Mouse (Mus musculus): Measurements from ENCODE around the gene Il4. TPM values are rescaled to one million over a fixed set of nuclear protein-coding genes. Genes with fewer than 3 reads are reported as not detected.

Gene Il4
- polyA plus RNA-seq (2014; fragmentation: Nextera tagmentation; extraction: Ambion mirVana) = 1.3 and 1.5 TPM in 2 replicates

DNA sequence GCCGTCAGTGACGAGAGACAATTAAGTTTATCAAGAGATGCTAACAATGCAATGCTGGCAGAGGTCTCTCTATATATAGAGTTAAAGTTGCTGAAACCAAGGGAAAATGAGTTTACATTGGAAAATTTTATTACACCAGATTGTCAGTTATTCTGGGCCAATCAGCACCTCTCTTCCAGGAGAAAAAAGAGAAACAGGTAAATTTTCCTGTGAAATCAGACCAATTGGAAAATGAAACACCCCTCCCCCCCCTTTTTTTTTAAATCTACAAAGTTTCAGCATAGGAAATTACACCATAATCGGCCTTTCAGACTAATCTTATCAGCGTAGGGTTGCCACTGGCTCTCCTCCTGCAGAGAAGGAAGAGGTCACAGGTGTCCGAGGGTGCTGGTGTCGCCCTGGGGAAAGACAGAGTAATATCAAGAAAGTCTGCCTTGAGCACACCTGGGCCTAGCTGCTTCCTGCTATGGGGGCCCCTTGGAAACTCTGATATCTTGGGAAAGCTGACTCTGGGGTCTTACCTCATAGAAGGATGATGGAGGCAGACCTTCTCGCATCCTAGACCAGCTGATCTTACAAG is at the start of gene Il4:
Gene Il4, minus strand, starts transcription at position 51 of the 580 bp plus-strand sequence.
- no peak within 1 kb of the TSS for H3K9ac ChIP-seq (ENCODE audit: low read depth, low read length)
- H3K27ac ChIP-seq (ENCODE audit: low read depth, low read length) = no peak within 1 kb of the TSS
- ATAC-seq (ENCODE audit: low FRiP score, low TSS enrichment) = no peak
- no peak within 1 kb of the TSS for H3K4me2 ChIP-seq (replicated peaks; ENCODE audit: low read depth, low read length)
- H3K27me3 ChIP-seq (ENCODE audit: control insufficient read depth, insufficient read depth, low read length) = no peaks in the 10 kb centered on the region
- 88% methylated on average over 7 of the region's 7 CpGs for WGBS
- no peaks in the 10 kb centered on the region for H3K4me1 ChIP-seq (ENCODE audit: control insufficient read depth, insufficient read depth, low read length)
- no peaks in the 10 kb centered on the region for H3K9me3 ChIP-seq (ENCODE audit: control insufficient read depth, low read length)
- no peaks in the 10 kb centered on the region for H3K36me3 ChIP-seq (ENCODE audit: control insufficient read depth, insufficient read depth, low read length)
- H3K4me3 ChIP-seq (ENCODE audit: low read length) = no peak within 1 kb of the TSS

DNA sequence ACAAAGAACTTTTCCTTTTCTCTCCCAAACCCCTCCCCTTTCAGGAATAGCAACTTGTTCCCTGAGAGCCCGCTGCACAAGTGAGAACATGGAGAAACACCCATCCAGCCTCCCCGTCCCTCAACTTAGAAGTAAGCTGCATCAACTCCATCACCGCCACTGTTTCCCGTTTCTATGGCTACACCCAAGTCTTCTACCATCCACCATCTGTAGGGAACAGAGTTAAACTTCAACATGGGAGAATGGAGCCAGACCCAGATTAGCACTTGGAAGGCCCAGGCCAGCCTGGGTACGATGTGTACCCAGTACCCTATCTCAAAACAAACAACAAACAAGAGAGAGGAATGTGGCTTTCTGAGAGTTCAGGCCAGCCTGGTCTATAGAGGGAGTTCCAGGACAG is 45.6 kb upstream of the Il4 start:
- H3K27ac ChIP-seq (ENCODE audit: low read depth, low read length) = no peak overlapping the region
- no peaks in the 10 kb centered on the region for H3K4me1 ChIP-seq (ENCODE audit: control insufficient read depth, insufficient read depth, low read length)
- whole genome bisulfite sequencing = 92% methylated on average over 5 of the region's 5 CpGs
- H3K36me3 ChIP-seq (ENCODE audit: control insufficient read depth, insufficient read depth, low read length) = peaks cover 26% of the 10 kb centered on the region
- no peak overlapping the region for H3K4me3 ChIP-seq (ENCODE audit: low read length)
- H3K27me3 ChIP-seq (ENCODE audit: control insufficient read depth, insufficient read depth, low read length) = no peaks in the 10 kb centered on the region
- no peaks in the 10 kb centered on the region for H3K9me3 ChIP-seq (ENCODE audit: control insufficient read depth, low read length)
- no peak overlapping the region for H3K4me2 ChIP-seq (replicated peaks; ENCODE audit: low read depth, low read length)
- no peak overlapping the region for H3K9ac ChIP-seq (ENCODE audit: low read depth, low read length)
- no peak for ATAC-seq (ENCODE audit: low FRiP score, low TSS enrichment)

DNA sequence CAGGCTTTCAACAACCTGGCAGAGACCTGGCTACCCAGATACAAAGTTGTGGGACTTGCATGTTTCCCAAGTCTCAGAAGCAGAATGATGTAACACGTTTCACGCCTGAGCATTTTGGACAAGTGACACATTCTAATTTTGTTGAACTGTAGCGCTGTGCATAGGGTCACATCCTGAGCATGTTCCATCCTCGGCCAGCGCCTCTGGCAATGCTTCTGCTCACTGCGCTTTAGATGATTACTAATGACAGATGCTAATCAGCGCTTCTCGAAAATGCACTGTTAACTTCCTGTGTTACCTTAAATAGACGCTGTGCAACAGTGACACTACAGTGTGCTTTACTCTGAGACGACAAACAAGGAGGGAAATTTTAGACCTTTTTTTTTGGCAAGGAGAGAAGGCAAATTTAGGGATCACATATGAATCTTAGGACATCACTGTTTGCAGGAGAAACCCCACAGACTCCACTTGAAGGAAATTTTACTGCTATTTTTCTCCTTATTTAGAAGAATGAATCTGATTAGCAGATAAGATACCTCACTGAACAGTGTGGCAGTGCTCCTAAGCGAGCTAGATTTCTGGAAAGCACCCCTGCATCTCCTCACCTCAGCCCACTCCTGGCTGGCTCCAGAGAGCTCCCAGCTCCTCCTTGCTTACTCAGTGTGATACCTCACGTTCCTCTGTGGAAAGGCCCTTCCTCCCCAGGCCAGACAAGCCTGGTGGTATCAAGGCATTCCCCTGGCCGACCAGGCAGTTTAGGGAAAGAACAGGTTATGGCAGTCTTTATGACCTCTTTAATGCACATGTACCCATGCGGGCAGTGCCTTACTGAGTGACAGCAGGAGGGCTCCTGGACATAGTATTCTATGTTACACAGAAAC is 44.6 kb upstream of the Il4 start:
- 71% methylated on average over 14 of the region's 14 CpGs for WGBS
- Histone ChIP-seq H3K4me2 (replicated peaks; ENCODE audit: low read depth, low read length) (no peak overlapping the region), H3K9ac (ENCODE audit: low read depth, low read length) (no peak overlapping the region), H3K4me3 (ENCODE audit: low read length) (no peak overlapping the region), H3K9me3 (ENCODE audit: control insufficient read depth, low read length) (no peaks in the 10 kb centered on the region), H3K36me3 (ENCODE audit: control insufficient read depth, insufficient read depth, low read length) (peaks cover 21% of the 10 kb centered on the region; the same call in 1 of the 2 replicates), H3K4me1 (ENCODE audit: control insufficient read depth, insufficient read depth, low read length) (no peaks in the 10 kb centered on the region), H3K27ac (ENCODE audit: low read depth, low read length) (no peak overlapping the region), H3K27me3 (ENCODE audit: control insufficient read depth, insufficient read depth, low read length) (no peaks in the 10 kb centered on the region)
- no peak for ATAC-seq (ENCODE audit: low FRiP score, low TSS enrichment)

DNA sequence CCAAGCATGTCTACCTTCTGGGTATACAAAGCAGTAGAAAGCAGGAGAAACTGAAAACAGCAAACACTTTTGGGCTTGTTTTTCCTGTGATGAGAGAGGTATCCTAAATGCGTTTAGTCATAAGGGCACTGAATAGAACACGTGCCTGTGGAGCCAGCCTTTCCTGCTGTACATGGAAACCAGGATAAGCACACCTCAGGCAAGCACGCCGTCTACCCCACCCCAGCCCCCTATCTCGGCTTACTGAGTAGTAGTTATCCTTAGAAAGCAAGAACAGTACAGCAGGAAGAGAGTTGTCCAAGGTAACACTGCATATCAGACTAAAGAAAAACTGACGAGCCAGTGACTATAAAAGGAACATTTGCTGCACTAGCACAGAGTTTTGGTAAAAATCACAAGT is 39.4 kb upstream of the Il4 start:
- Histone ChIP-seq H3K27me3 (ENCODE audit: control insufficient read depth, insufficient read depth, low read length) (no peaks in the 10 kb centered on the region), H3K27ac (ENCODE audit: low read depth, low read length) (no peak overlapping the region), H3K9ac (ENCODE audit: low read depth, low read length) (no peak overlapping the region), H3K4me3 (ENCODE audit: low read length) (no peak overlapping the region), H3K9me3 (ENCODE audit: control insufficient read depth, low read length) (no peaks in the 10 kb centered on the region), H3K36me3 (ENCODE audit: control insufficient read depth, insufficient read depth, low read length) (peaks cover 12% of the 10 kb centered on the region), H3K4me1 (ENCODE audit: control insufficient read depth, insufficient read depth, low read length) (no peaks in the 10 kb centered on the region), H3K4me2 (replicated peaks; ENCODE audit: low read depth, low read length) (no peak overlapping the region)
- 83% methylated on average over 6 of the region's 6 CpGs for WGBS
- ATAC-seq (ENCODE audit: low FRiP score, low TSS enrichment) = no peak

DNA sequence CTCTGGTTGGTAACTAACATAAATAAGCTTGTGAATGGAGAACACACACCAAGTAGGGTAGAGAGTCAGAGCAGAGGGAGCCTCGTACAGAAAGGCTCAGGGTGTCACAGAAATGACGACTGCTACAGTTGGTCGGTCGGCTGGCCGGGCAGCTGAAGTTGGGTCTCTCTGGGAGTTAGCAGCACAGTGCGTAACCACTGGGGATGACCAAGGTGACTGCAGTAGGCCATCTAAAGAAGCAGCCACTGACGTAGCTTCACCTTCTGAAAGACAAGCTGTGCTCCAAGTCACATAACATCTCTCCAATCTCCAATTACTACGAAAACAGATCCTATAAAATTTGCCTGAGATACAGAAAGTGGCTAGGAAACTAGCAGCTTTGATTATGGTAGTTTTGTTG is 38.9 kb upstream of the Il4 start:
- H3K9me3 ChIP-seq (ENCODE audit: control insufficient read depth, low read length) = no peaks in the 10 kb centered on the region
- H3K27ac ChIP-seq (ENCODE audit: low read depth, low read length) = no peak overlapping the region
- H3K4me3 ChIP-seq (ENCODE audit: low read length) = no peak overlapping the region
- no peaks in the 10 kb centered on the region for H3K27me3 ChIP-seq (ENCODE audit: control insufficient read depth, insufficient read depth, low read length)
- WGBS = 66% methylated on average over 8 of the region's 8 CpGs
- peaks cover 12% of the 10 kb centered on the region for H3K36me3 ChIP-seq (ENCODE audit: control insufficient read depth, insufficient read depth, low read length)
- H3K9ac ChIP-seq (ENCODE audit: low read depth, low read length) = no peak overlapping the region
- no peaks in the 10 kb centered on the region for H3K4me1 ChIP-seq (ENCODE audit: control insufficient read depth, insufficient read depth, low read length)
- H3K4me2 ChIP-seq (replicated peaks; ENCODE audit: low read depth, low read length) = no peak overlapping the region
- no peak for ATAC-seq (ENCODE audit: low FRiP score, low TSS enrichment)

DNA sequence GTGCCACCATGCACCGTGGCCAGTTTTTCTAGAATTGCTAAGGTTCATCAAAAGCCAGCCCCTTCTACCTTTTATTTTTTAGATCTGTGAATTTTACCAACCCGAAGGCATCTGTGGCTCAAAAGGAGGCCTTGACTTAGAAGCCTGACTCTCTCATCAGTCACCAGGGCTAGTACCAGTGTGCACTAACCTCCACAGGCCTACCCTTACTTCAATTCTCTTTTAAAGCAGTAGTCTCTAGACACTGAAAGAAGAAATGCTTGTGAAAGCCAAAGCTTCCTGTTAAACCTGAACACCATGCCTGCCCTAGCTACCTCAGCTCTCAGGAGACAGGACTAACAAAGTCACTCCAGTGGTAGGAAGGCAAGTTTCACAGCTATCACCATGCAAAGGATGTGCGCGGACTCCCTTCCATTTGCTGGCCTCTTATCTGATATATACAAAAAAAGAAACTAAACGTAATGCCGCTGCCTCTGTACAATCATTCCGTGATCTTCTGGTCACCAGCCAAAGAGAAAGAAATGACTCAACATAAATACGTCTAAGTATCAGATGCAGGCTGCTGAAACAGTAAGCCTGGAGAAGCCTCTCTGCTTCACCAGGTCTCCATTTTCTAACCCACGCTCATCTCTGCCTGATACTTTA is 38.2 kb upstream of the Il4 start:
- no peak overlapping the region for H3K4me2 ChIP-seq (replicated peaks; ENCODE audit: low read depth, low read length)
- H3K4me3 ChIP-seq (ENCODE audit: low read length) = no peak overlapping the region
- no peak for ATAC-seq (ENCODE audit: low FRiP score, low TSS enrichment)
- 85% methylated on average over 9 of the region's 9 CpGs for WGBS
- peaks cover 19% of the 10 kb centered on the region for H3K36me3 ChIP-seq (ENCODE audit: control insufficient read depth, insufficient read depth, low read length)
- no peak overlapping the region for H3K27ac ChIP-seq (ENCODE audit: low read depth, low read length)
- no peaks in the 10 kb centered on the region for H3K4me1 ChIP-seq (ENCODE audit: control insufficient read depth, insufficient read depth, low read length)
- no peaks in the 10 kb centered on the region for H3K27me3 ChIP-seq (ENCODE audit: control insufficient read depth, insufficient read depth, low read length)
- no peak overlapping the region for H3K9ac ChIP-seq (ENCODE audit: low read depth, low read length)
- no peaks in the 10 kb centered on the region for H3K9me3 ChIP-seq (ENCODE audit: control insufficient read depth, low read length)

DNA sequence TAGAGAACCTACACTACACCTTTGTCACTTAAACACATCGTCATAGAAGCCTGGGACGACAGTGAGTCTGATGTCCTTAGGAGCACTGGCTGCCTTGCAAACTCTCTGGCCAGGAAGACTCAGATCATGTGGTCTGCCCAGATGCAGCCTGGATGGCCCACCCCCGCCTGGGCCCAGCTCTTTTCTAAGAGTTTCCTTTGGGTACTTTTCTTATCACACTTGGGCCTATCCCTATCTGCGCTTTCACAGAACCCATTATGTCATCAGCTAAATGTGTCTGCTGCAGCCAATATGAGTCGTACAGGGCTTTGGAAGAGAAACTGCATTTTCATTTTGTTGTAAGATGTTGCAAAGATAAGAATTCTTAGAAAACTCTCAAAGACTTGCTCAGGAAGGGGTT is 36.6 kb upstream of the Il4 start:
- no peaks in the 10 kb centered on the region for H3K4me1 ChIP-seq (ENCODE audit: control insufficient read depth, insufficient read depth, low read length)
- whole genome bisulfite sequencing = 85% methylated on average over 5 of the region's 5 CpGs
- H3K9me3 ChIP-seq (ENCODE audit: control insufficient read depth, low read length) = no peaks in the 10 kb centered on the region
- no peak overlapping the region for H3K27ac ChIP-seq (ENCODE audit: low read depth, low read length)
- peaks cover 35% of the 10 kb centered on the region for H3K36me3 ChIP-seq (ENCODE audit: control insufficient read depth, insufficient read depth, low read length)
- H3K4me2 ChIP-seq (replicated peaks; ENCODE audit: low read depth, low read length) = no peak overlapping the region
- no peak overlapping the region for H3K9ac ChIP-seq (ENCODE audit: low read depth, low read length)
- ATAC-seq (ENCODE audit: low FRiP score, low TSS enrichment) = no peak
- no peaks in the 10 kb centered on the region for H3K27me3 ChIP-seq (ENCODE audit: control insufficient read depth, insufficient read depth, low read length)
- no peak overlapping the region for H3K4me3 ChIP-seq (ENCODE audit: low read length)

DNA sequence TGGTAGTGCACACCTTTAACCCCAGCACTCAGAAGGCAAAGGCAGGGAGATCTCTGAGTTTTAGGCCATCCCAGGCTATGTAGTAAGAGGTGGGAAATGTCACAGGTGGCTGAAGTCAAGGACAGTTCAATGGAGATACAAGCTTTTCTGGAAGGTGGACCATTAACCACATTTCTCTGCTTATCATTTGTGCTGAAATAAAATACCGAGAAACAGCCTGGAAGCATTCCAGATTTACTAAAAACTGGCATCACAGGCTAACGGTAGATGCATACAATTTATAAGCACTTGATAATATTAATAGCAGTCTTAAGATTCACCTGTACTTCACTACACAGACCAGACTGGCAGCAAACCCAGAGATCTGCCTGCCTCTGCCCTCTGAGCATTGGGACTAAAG is 34.0 kb upstream of the Il4 start:
- Histone ChIP-seq H3K4me1 (ENCODE audit: control insufficient read depth, insufficient read depth, low read length) (no peaks in the 10 kb centered on the region), H3K27ac (ENCODE audit: low read depth, low read length) (no peak overlapping the region), H3K36me3 (ENCODE audit: control insufficient read depth, insufficient read depth, low read length) (peaks cover 41% of the 10 kb centered on the region), H3K4me2 (replicated peaks; ENCODE audit: low read depth, low read length) (no peak overlapping the region), H3K4me3 (ENCODE audit: low read length) (no peak overlapping the region), H3K9ac (ENCODE audit: low read depth, low read length) (no peak overlapping the region), H3K27me3 (ENCODE audit: control insufficient read depth, insufficient read depth, low read length) (no peaks in the 10 kb centered on the region), H3K9me3 (ENCODE audit: control insufficient read depth, low read length) (no peaks in the 10 kb centered on the region)
- WGBS = 91% methylated on average over 2 of the region's 2 CpGs
- ATAC-seq (ENCODE audit: low FRiP score, low TSS enrichment) = no peak

DNA sequence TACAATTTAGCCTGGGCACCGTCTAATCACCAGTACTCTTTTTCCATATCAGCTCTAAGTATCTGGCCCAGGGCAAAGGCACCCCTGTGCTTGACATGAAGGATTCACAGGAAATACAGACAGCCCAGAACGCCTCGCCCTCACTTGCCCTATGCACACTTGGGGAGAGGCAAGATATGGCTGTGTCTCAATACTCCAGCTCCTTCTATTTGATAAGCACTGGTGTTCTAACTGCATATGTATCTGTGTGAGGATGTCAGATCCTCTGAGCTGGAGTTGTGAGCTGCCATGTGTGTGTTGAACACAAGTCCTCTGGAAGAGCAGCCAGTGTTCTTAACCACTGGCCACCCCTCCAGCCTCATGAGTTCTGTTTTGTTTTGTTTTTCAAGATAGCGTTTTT is 33.0 kb upstream of the Il4 start:
- 84% methylated on average over 4 of the region's 4 CpGs for WGBS
- no peak for ATAC-seq (ENCODE audit: low FRiP score, low TSS enrichment)

More for the DNA sequence above, 33.0 kb upstream of the Il4 start:
- no peaks in the 10 kb centered on the region for H3K4me1 ChIP-seq (ENCODE audit: control insufficient read depth, insufficient read depth, low read length)
- H3K9me3 ChIP-seq (ENCODE audit: control insufficient read depth, low read length) = no peaks in the 10 kb centered on the region
- H3K36me3 ChIP-seq (ENCODE audit: control insufficient read depth, insufficient read depth, low read length) = peaks cover 41% of the 10 kb centered on the region
- H3K4me3 ChIP-seq (ENCODE audit: low read length) = no peak overlapping the region
- no peak overlapping the region for H3K27ac ChIP-seq (ENCODE audit: low read depth, low read length)
- no peak overlapping the region for H3K4me2 ChIP-seq (replicated peaks; ENCODE audit: low read depth, low read length)
- no peaks in the 10 kb centered on the region for H3K27me3 ChIP-seq (ENCODE audit: control insufficient read depth, insufficient read depth, low read length)
- H3K9ac ChIP-seq (ENCODE audit: low read depth, low read length) = no peak overlapping the region
